Mouse (Mus musculus) E14TG2a.4 (cell line): Measurements from ENCODE around the gene Tcte2.

ENCODE experiments used
- H3K27me3 ChIP-seq: 2 replicates; pipeline ENCODE4 v1.6.1; 2014; ENCODE audit warnings: low read length, control low read depth; ENCODE audit not compliant: insufficient read depth
- H3K36me3 ChIP-seq: 2 replicates; pipeline ENCODE4 v1.6.1; 2014; ENCODE audit warnings: low read length, control low read depth; ENCODE audit not compliant: insufficient read depth
- H3K4me1 ChIP-seq: replicated peaks from 2 replicates; pipeline ENCODE4 v1.6.1; 2014; ENCODE audit warnings: low read depth, low read length, control low read depth
- H3K4me3 ChIP-seq: replicated peaks from 2 replicates; pipeline ENCODE4 v1.5.1; 2014; ENCODE audit warnings: mild to moderate bottlenecking, low read length
- H3K9me3 ChIP-seq: 2 replicates; pipeline ENCODE4 v1.6.1; 2014; ENCODE audit warnings: low read length, control low read depth
- CTCF ChIP-seq: conservative IDR thresholded peaks from 2 replicates; pipeline ENCODE4 v1.5.1; 2014; ENCODE audit warnings: low read length
- NANOG ChIP-seq: IDR thresholded peaks from 2 replicates; pipeline ENCODE4 v1.6.1; 2014; ENCODE audit warnings: borderline replicate concordance, low read length, mixed read lengths
- POU5F1 ChIP-seq: IDR thresholded peaks from 2 replicates; pipeline ENCODE4 v1.6.1; 2014; ENCODE audit warnings: low read length, borderline replicate concordance

Tcte2 gene

GRCm38 (mm10) chr17:13687086-13687485 lies 74.5 kb downstream of the Tcte2 start:
- H3K4me1 ChIP-seq, result peaks cover 77% of the 10 kb centered on the region
- H3K4me3 ChIP-seq, result no peak overlapping the region
- H3K9me3 ChIP-seq, result no peaks in the 10 kb centered on the region
- no peaks in the 10 kb centered on the region for H3K36me3 ChIP-seq
- H3K27me3 ChIP-seq, result no peaks in the 10 kb centered on the region
- no peak for TF ChIP-seq CTCF
- TF ChIP-seq POU5F1, result no peak
- no peak for TF ChIP-seq NANOG

- no peaks in the 10 kb centered on the region for H3K27me3 ChIP-seq
Observed at GRCm38 (mm10) chr17:13685621-13686020, 76.0 kb downstream of the Tcte2 start.

GRCm38 (mm10) chr17:13684256-13684655 lies 77.4 kb downstream of the Tcte2 start:
- H3K36me3 ChIP-seq, result no peaks in the 10 kb centered on the region
- H3K9me3 ChIP-seq, result no peaks in the 10 kb centered on the region
- no peaks in the 10 kb centered on the region for H3K27me3 ChIP-seq
- peaks cover 77% of the 10 kb centered on the region for H3K4me1 ChIP-seq
- H3K4me3 ChIP-seq, result peak overlapping the region; percentile 87
- TF ChIP-seq POU5F1 (no peak), NANOG (no peak), CTCF (no peak)

More at GRCm38 (mm10) chr17:13685621-13686020, 76.0 kb downstream of the Tcte2 start:
- TF ChIP-seq NANOG (no peak), POU5F1 (no peak), CTCF (no peak)
- no peaks in the 10 kb centered on the region for H3K9me3 ChIP-seq
- no peaks in the 10 kb centered on the region for H3K36me3 ChIP-seq
- no peak overlapping the region for H3K4me3 ChIP-seq
- peaks cover 77% of the 10 kb centered on the region for H3K4me1 ChIP-seq

DNA sequence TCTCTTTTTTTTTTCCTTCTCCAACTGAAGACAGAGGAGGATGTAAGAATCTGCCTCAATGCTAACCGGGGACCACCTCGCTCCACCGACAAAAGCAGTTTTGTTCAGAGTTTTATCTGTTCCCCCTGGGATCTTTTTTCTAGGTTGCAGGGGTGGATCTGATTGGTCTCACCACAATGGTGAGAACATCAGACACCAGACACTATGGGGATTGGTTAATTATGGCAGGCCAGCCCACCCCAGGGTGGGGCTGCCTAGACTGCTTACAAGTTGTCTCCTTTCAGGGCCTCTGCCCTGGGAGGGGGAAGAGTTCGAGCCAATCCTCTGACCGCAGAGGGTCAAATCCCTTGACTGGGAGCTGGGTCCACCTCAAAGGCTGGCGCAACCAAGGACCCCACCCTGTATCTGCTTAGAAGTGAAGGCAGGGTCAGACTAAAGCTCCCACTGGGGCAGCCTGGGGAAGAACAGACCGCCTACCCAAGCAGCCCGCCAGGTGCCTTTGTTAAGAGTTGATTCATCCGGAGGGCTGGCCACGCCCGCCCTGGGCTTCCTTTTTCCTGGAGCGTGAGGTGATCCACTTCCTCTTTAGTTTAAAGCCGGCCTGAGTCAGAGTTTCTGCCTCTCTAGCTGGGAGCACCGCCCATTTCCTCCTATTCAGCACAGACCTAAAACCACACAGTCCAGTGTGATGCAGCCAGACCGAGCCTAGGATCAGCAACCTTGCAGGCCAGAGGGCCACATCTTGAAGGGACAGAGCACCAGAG lies 78.0 kb downstream of the Tcte2 start:
- H3K27me3 ChIP-seq, result no peaks in the 10 kb centered on the region
- H3K4me3 ChIP-seq, result peak overlapping the region; percentile 87
- no peaks in the 10 kb centered on the region for H3K9me3 ChIP-seq
- peaks cover 72% of the 10 kb centered on the region for H3K4me1 ChIP-seq
- TF ChIP-seq NANOG (no peak), CTCF (no peak), POU5F1 (no peak)
- no peaks in the 10 kb centered on the region for H3K36me3 ChIP-seq

GRCm38 (mm10) chr17:13683027-13683410 lies 78.6 kb downstream of the Tcte2 start:
- TF ChIP-seq POU5F1, result no peak
- no peak for TF ChIP-seq NANOG
- no peak for TF ChIP-seq CTCF
- peaks cover 69% of the 10 kb centered on the region for H3K4me1 ChIP-seq

GRCm38 (mm10) chr17:13682378-13683026 lies 79.1 kb downstream of the Tcte2 start:
- Histone ChIP-seq H3K4me3 (peak overlapping the region; percentile 87), H3K4me1 (peaks cover 71% of the 10 kb centered on the region), H3K36me3 (no peaks in the 10 kb centered on the region), H3K27me3 (no peaks in the 10 kb centered on the region), H3K9me3 (peaks cover 10% of the 10 kb centered on the region)
- no peak for TF ChIP-seq NANOG
- no peak for TF ChIP-seq CTCF
- TF ChIP-seq POU5F1, result no peak

More at GRCm38 (mm10) chr17:13683027-13683410, 78.6 kb downstream of the Tcte2 start:
- no peaks in the 10 kb centered on the region for H3K36me3 ChIP-seq
- H3K9me3 ChIP-seq, result peaks cover 4% of the 10 kb centered on the region
- no peaks in the 10 kb centered on the region for H3K27me3 ChIP-seq
- peak overlapping the region; percentile 87 for H3K4me3 ChIP-seq

DNA sequence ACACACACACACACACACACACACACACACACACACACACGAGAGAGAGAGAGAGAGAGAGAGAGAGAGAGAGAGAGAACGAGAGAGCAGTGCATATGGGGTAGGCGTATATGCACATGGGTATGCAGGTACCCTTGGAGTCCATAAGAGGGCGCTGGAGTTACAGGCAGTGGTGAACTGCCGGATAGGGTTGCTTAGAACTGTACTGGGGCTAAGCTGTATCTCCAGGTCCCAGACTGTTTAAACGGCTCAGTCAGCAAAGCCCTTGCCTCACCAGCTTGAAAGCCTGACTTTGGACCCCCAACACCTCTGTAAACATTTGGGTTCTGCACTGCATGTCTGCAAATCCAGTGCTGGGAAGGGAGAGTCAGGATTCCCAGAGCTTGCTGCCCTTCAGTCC lies 79.9 kb downstream of the Tcte2 start:
- peak overlapping the region; percentile 87 for H3K4me3 ChIP-seq
- TF ChIP-seq CTCF (peak; percentile 63), NANOG (no peak), POU5F1 (no peak)
- no peaks in the 10 kb centered on the region for H3K36me3 ChIP-seq
- H3K9me3 ChIP-seq, result peaks cover 13% of the 10 kb centered on the region
- H3K4me1 ChIP-seq, result peaks cover 67% of the 10 kb centered on the region
- no peaks in the 10 kb centered on the region for H3K27me3 ChIP-seq

DNA sequence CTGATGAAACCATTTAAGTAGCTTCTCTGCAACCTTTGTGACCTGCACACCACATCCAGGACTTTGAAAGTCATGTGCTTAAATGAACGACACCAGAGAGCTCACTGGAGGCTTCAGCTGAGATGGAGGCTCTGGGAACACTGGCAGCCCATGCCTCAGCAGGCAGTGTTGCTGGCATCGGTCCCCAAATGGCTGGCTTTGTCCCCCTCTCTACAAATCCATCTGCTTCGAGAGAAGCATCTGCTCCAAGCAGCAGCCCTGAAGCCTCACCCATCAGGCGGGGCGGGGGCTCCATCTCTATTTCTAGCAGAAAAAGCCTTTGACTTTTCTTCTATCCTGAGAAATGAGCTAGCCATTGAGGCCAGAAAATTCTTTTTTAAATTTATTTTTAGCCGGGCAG lies 80.5 kb downstream of the Tcte2 start:
- TF ChIP-seq POU5F1 (no peak), NANOG (no peak), CTCF (no peak)
- H3K4me3 ChIP-seq, result peak overlapping the region; percentile 20; the same call in 1 of the 2 replicates
- peaks cover 13% of the 10 kb centered on the region for H3K9me3 ChIP-seq
- H3K4me1 ChIP-seq, result peaks cover 66% of the 10 kb centered on the region
- no peaks in the 10 kb centered on the region for H3K27me3 ChIP-seq
- H3K36me3 ChIP-seq, result no peaks in the 10 kb centered on the region

GRCm38 (mm10) chr17:13680318-13680717 lies 81.3 kb downstream of the Tcte2 start:
- Histone ChIP-seq H3K27me3 (no peaks in the 10 kb centered on the region), H3K9me3 (peaks cover 13% of the 10 kb centered on the region), H3K4me1 (peaks cover 63% of the 10 kb centered on the region), H3K4me3 (peak overlapping the region; percentile 52), H3K36me3 (no peaks in the 10 kb centered on the region)
- TF ChIP-seq CTCF, result no peak
- peak; percentile 81; the same call in 1 of the 2 replicates for TF ChIP-seq NANOG
